Mouse (Mus musculus) layer of hippocampus, adult 18-20 months (tissue): Measurements from ENCODE around the gene Arhgdia. TPM values are rescaled to one million over a fixed set of nuclear protein-coding genes. Genes with fewer than 3 reads are reported as not detected.

Source experiments
- DNase-seq, 2 experiments: peaks; one replicate each; pipeline ENCODE4 v3.0.0; 2022; ENCODE audit warnings: low spot score in 2 of 2
- total RNA-seq, 2 experiments: library from RNA; stranded (reverse); gene quantifications; 2 replicates each; pipeline ENCODE4 v1.2.3; 2021

Arhgdia gene
- total RNA-seq, 2 experiments from 2014 or later: 293 to 295 TPM

GRCm38 (mm10) chr11:120554834-120555233 is 26.6 kb downstream of the Arhgdia start:
- DNase-seq: no peak

- no peak for DNase-seq
These were observed 28.7 kb downstream of the Arhgdia start for GRCm38 (mm10) chr11:120552736-120553135.

GRCm38 (mm10) chr11:120550810-120551440 is 30.5 kb downstream of the Arhgdia start, which contains the start of gene Ppp1r27:
Gene Ppp1r27 (minus strand): TSS chr11:120551132.
- DNase-seq: no peak

GRCm38 (mm10) chr11:120549986-120550809 is 31.2 kb downstream of the Arhgdia start:
- no peak for DNase-seq

GRCm38 (mm10) chr11:120549168-120549945 is 32.1 kb downstream of the Arhgdia start, which contains the start of gene Mcrip1:
Gene Mcrip1 (minus strand): TSS chr11:120549727.
- peak; percentile 90 to 93 for DNase-seq

GRCm38 (mm10) chr11:120548786-120549167 is 32.6 kb downstream of the Arhgdia start:
- DNase-seq: no peak

- no peak for DNase-seq
These were observed 33.2 kb downstream of the Arhgdia start for GRCm38 (mm10) chr11:120548214-120548613.

- DNase-seq: peak in 1 of 2 experiments; percentile 15
These were observed 34.0 kb downstream of the Arhgdia start for GRCm38 (mm10) chr11:120547469-120547868.

GRCm38 (mm10) chr11:120545964-120546363 is 35.5 kb downstream of the Arhgdia start:
- no peak for DNase-seq

- no peak for DNase-seq
These were observed 39.0 kb downstream of the Arhgdia start for GRCm38 (mm10) chr11:120542376-120542775.

GRCm38 (mm10) chr11:120541907-120542306 is 39.5 kb downstream of the Arhgdia start:
- no peak for DNase-seq

- no peak for DNase-seq
These were observed 42.0 kb downstream of the Arhgdia start for GRCm38 (mm10) chr11:120539285-120540014.

GRCm38 (mm10) chr11:120538955-120539284 is 42.5 kb downstream of the Arhgdia start:
- DNase-seq: no peak

- no peak for DNase-seq
These were observed 42.9 kb downstream of the Arhgdia start for GRCm38 (mm10) chr11:120538485-120538884.

GRCm38 (mm10) chr11:120535804-120536203 is 45.6 kb downstream of the Arhgdia start:
- DNase-seq: no peak

GRCm38 (mm10) chr11:120535145-120535544 is 46.3 kb downstream of the Arhgdia start:
- no peak for DNase-seq

GRCm38 (mm10) chr11:120534093-120534492 is 47.3 kb downstream of the Arhgdia start:
- DNase-seq: no peak

GRCm38 (mm10) chr11:120531646-120532045 is 49.8 kb downstream of the Arhgdia start:
- no peak for DNase-seq

GRCm38 (mm10) chr11:120530085-120530964 is 51.1 kb downstream of the Arhgdia start, which contains the start of gene Gcgr:
Gene Gcgr (plus strand): TSS chr11:120530699.
- DNase-seq: no peak

GRCm38 (mm10) chr11:120528903-120529302 is 52.5 kb downstream of the Arhgdia start:
- DNase-seq: no peak
